Mouse (Mus musculus) A20 (cell line): ENCODE data around the gene Trnp1.
"Not testable (repeated sequence)": the region's sequence is repeated elsewhere in the genome, so short reads cannot be mapped to it uniquely, and the experiment has no call there.

ENCODE experiments used
- DNase-seq: peaks from one replicate; pipeline ENCODE4 v3.0.0-alpha.2; 2011; ENCODE audit warnings: low read depth, low spot score

The Trnp1 gene

GRCm38 (mm10) chr4:133498160-133498724 is at the start of gene Trnp1:
Gene Trnp1, minus strand, starts transcription at chr4:133498550.
- no peak for DNase-seq

- peak; percentile 96 for DNase-seq
Observed at GRCm38 (mm10) chr4:133545272-133546231, 47.2 kb upstream of the Trnp1 start, which contains the start of gene Nudc. Gene Nudc, minus strand, starts transcription at chr4:133545996.

- DNase-seq: no peak
Observed at GRCm38 (mm10) chr4:133536652-133537051, 38.3 kb upstream of the Trnp1 start.

GRCm38 (mm10) chr4:133536081-133536480 is 37.7 kb upstream of the Trnp1 start:
- no peak for DNase-seq

GRCm38 (mm10) chr4:133532777-133533176 is 34.4 kb upstream of the Trnp1 start:
- DNase-seq: no peak

GRCm38 (mm10) chr4:133527788-133528187 is 29.4 kb upstream of the Trnp1 start:
- DNase-seq: no peak

- DNase-seq: no peak
Observed at GRCm38 (mm10) chr4:133521502-133521901, 23.2 kb upstream of the Trnp1 start.

GRCm38 (mm10) chr4:133519369-133519665 is 21.0 kb upstream of the Trnp1 start:
- DNase-seq: no peak

GRCm38 (mm10) chr4:133518601-133519368 is 20.4 kb upstream of the Trnp1 start, which contains the start of gene Kdf1:
Gene Kdf1, plus strand, starts transcription at chr4:133518963.
- DNase-seq: no peak

- DNase-seq: peak; percentile 73
Observed at GRCm38 (mm10) chr4:133512972-133513371, 14.6 kb upstream of the Trnp1 start.

- not testable (repeated sequence) for DNase-seq
Observed at GRCm38 (mm10) chr4:133512511-133512910, 14.2 kb upstream of the Trnp1 start.

GRCm38 (mm10) chr4:133511050-133511449 is 12.7 kb upstream of the Trnp1 start:
- no peak for DNase-seq

- DNase-seq: no peak
Observed at GRCm38 (mm10) chr4:133508990-133509389, 10.6 kb upstream of the Trnp1 start.

- no peak for DNase-seq
Observed at GRCm38 (mm10) chr4:133506573-133506972, 8.2 kb upstream of the Trnp1 start.

- DNase-seq: no peak
Observed at GRCm38 (mm10) chr4:133504755-133505485, 6.6 kb upstream of the Trnp1 start.

- no peak for DNase-seq
Observed at GRCm38 (mm10) chr4:133504300-133504699, 6.0 kb upstream of the Trnp1 start.

- no peak for DNase-seq
Observed at GRCm38 (mm10) chr4:133501514-133501913, 3.2 kb upstream of the Trnp1 start.

- DNase-seq: no peak
Observed at GRCm38 (mm10) chr4:133497461-133498159, 740 bp downstream of the Trnp1 start.

- no peak for DNase-seq
Observed at GRCm38 (mm10) chr4:133496738-133497445, 1.5 kb downstream of the Trnp1 start.

- no peak for DNase-seq
Observed at GRCm38 (mm10) chr4:133495711-133496110, 2.6 kb downstream of the Trnp1 start.
